Mouse (Mus musculus) limb, embryonic 11.5 days (tissue): ENCODE data around the gene Notch1. TPM values are rescaled to one million over a fixed set of nuclear protein-coding genes. Genes with fewer than 3 reads are reported as not detected.

Experiments used
- ATAC-seq: fragments of 200-750 bp; cut with Nextera tagmentation; 2 replicates; pipeline ENCODE4 v1.8.0; 2017; ENCODE audit warnings: low read depth; ENCODE audit not compliant: insufficient number of reproducible peaks, low FRiP score, low TSS enrichment
- DNase-seq: peaks from one replicate; pipeline ENCODE4 v3.0.0-alpha.2; 2015; ENCODE audit warnings: low spot score
- H3K27ac ChIP-seq: fragments of 300-500 bp; sonication (generic); replicated peaks from 2 replicates; pipeline ENCODE4 v1.5.1; 2014; ENCODE audit warnings: low read depth, mild to moderate bottlenecking, low read length
- H3K27me3 ChIP-seq: fragments of 300-500 bp; sonication (generic); 2 replicates; pipeline ENCODE4 v1.6.1; 2014; ENCODE audit warnings: mild to moderate bottlenecking, low read length, mixed read lengths; ENCODE audit not compliant: control insufficient read depth, insufficient read depth
- H3K36me3 ChIP-seq: fragments of 300-500 bp; sonication (generic); 2 replicates; pipeline ENCODE4 v1.6.1; 2014; ENCODE audit warnings: mild to moderate bottlenecking, low read length, moderate library complexity, mixed read lengths; ENCODE audit not compliant: control insufficient read depth, insufficient read depth
- H3K4me1 ChIP-seq: fragments of 300-500 bp; sonication (generic); 2 replicates; pipeline ENCODE4 v1.6.1; 2014; ENCODE audit warnings: low read length, mixed read lengths; ENCODE audit not compliant: control insufficient read depth, insufficient read depth
- H3K4me2 ChIP-seq: fragments of 300-500 bp; sonication (generic); 2 replicates; pipeline ENCODE4 v1.6.1; 2014; ENCODE audit warnings: low read depth, mild to moderate bottlenecking, moderate library complexity; ENCODE audit not compliant: severe bottlenecking
- H3K4me3 ChIP-seq: fragments of 300-500 bp; sonication (generic); 2 replicates; pipeline ENCODE4 v1.5.1; 2014; ENCODE audit warnings: low read depth, low read length
- H3K9ac ChIP-seq: fragments of 300-500 bp; sonication (generic); 2 replicates; pipeline ENCODE4 v1.6.1; 2014; ENCODE audit warnings: mild to moderate bottlenecking, low read length
- H3K9me3 ChIP-seq: fragments of 300-500 bp; sonication (generic); 2 replicates; pipeline ENCODE4 v1.6.1; 2016; ENCODE audit warnings: low read length; ENCODE audit not compliant: control insufficient read depth
- WGBS: fragments of 180-500 bp; shearing (Covaris S2); extraction: QIAGEN DNeasy Blood & Tissue Kit; methylation state at CpG from one replicate; pipeline ENCODE4 v1.1.7; 2014; 5-methylcytosine and 5-hydroxymethylcytosine counted together
- polyA plus RNA-seq: library from polyadenylated mRNA; unstranded; fragments of >200 nt; fragmentation: Nextera tagmentation; extraction: Ambion mirVana; gene quantifications from 2 replicates; pipeline ENCODE4 v1.2.1, GENCODE M21; 2014

The Notch1 gene
- polyA plus RNA-seq, 1 experiment from 2014 or later: 14.5 TPM

- Histone ChIP-seq H3K27me3 (no peaks in the 10 kb centered on the region), H3K27ac (no peak overlapping the region), H3K4me3 (no peak overlapping the region), H3K9ac (no peak overlapping the region), H3K9me3 (no peaks in the 10 kb centered on the region), H3K4me1 (peaks cover 17% of the 10 kb centered on the region), H3K36me3 (peaks cover 22% of the 10 kb centered on the region; the same call in 1 of the 2 replicates), H3K4me2 (no peak overlapping the region)
- ATAC-seq (no peak), DNase-seq (no peak)
- 90% methylated on average over 7 of the region's 7 CpGs for WGBS
Observed at GRCm38 (mm10) chr2:26477911-26478310, 38.6 kb downstream of the Notch1 start.

DNA sequence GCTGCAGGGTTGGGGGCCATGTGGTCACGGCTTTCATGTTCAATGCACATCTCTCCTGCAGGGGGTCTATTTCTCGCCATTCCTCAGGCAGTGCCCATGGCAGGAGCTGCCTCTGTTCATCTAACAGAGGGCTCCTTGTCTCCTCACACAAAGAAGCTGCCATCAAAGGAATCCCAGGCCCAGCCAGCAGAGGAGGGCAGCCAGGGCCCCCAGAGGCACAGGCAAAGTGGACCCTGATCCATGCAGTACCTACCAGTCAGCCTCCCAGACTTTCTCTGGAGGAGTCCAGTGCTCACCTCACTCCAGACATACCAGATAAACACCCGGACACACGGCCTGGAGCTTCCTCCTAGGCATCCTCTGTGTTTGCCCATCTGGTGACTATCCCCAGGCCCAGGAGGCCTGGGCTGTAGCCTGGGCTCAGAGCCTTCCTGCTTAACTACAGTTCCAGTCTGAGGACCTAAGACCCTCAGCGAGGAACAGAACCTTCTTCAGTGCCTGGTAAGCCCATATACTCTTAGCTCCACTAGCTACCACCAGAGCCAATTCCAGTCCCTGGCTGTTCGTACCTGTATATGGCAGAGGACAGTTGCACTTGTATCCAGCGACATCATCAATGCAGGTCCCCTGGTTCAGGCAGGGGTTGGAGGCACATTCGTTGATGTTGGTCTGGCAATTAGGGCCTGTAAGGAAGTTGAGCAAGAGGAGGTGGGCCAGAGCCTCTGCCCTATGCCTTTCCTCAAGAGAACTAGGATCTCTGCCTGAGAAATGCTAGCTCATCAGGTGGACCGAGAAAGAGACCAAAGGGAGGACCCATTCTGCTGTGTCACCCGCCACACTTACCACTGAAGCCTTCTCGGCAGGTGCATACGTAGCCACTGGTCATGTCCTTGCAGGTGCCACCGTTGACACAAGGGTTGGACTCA lies 40.7 kb downstream of the Notch1 start:
- H3K9me3 ChIP-seq: no peaks in the 10 kb centered on the region
- WGBS: 83% methylated on average over 13 of the region's 13 CpGs
- H3K27me3 ChIP-seq: no peaks in the 10 kb centered on the region
- H3K4me3 ChIP-seq: no peak overlapping the region
- peaks cover 5% of the 10 kb centered on the region; the same call in 1 of the 2 replicates for H3K4me1 ChIP-seq
- H3K4me2 ChIP-seq: no peak overlapping the region
- no peak for DNase-seq
- no peak overlapping the region for H3K27ac ChIP-seq
- 0 out of 2 replicates have a peak overlapping the region, but pooled peaks have one; percentile 5 for H3K9ac ChIP-seq
- no peak for ATAC-seq
- H3K36me3 ChIP-seq: peaks cover 20% of the 10 kb centered on the region; the same call in 1 of the 2 replicates

DNA sequence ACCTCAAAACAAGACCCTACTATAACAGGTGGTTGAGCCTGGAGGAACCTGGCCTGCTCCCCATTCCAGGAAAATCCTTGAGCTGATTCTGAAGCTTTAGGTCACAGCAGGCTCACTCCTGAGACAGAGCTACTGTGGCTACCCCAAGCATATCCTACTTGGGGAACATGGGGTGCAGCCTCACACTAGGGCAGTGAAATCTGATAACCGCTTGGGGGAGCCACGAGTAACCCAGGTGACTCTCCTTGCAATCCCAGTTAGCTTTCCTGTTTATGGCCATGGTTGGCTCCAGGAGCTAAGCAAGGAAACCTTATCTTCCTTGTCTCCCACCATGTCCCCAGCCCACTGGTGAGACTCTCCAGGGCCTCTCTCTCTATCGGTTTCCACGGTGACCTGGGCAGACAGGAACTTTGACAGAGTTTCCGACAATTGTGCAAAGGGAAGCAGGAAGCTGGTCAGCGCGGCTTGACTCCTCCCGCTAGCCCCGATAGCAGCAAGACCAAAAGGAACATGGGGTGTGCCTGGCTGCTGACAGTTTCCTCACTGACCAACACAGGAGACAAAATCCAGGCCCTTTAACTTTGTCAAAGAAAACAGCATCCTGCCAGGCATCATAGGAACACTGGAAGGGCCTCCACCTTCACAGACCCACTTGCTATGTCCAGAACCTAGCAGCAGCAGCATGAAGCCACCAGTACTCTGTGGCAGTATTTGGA lies 41.5 kb downstream of the Notch1 start:
- DNase-seq (no peak), ATAC-seq (no peak)
- H3K36me3 ChIP-seq: peaks cover 18% of the 10 kb centered on the region; the same call in 1 of the 2 replicates
- H3K4me1 ChIP-seq: peaks cover 5% of the 10 kb centered on the region; the same call in 1 of the 2 replicates
- no peak overlapping the region for H3K4me2 ChIP-seq
- no peaks in the 10 kb centered on the region for H3K27me3 ChIP-seq
- 63% methylated on average over 9 of the region's 9 CpGs for WGBS
- H3K9me3 ChIP-seq: no peaks in the 10 kb centered on the region
- H3K9ac ChIP-seq: no peak overlapping the region
- H3K4me3 ChIP-seq: no peak overlapping the region
- H3K27ac ChIP-seq: no peak overlapping the region

GRCm38 (mm10) chr2:26472312-26473090 lies 44.0 kb downstream of the Notch1 start:
- Histone ChIP-seq H3K4me2 (no peak overlapping the region), H3K36me3 (peaks cover 14% of the 10 kb centered on the region; the same call in 1 of the 2 replicates), H3K9ac (no peak overlapping the region), H3K4me1 (peaks cover 5% of the 10 kb centered on the region; the same call in 1 of the 2 replicates), H3K27ac (no peak overlapping the region), H3K4me3 (no peak overlapping the region), H3K9me3 (no peaks in the 10 kb centered on the region), H3K27me3 (no peaks in the 10 kb centered on the region)
- DNase-seq: no peak
- 92% methylated on average over 11 of the region's 11 CpGs for WGBS
- no peak for ATAC-seq

DNA sequence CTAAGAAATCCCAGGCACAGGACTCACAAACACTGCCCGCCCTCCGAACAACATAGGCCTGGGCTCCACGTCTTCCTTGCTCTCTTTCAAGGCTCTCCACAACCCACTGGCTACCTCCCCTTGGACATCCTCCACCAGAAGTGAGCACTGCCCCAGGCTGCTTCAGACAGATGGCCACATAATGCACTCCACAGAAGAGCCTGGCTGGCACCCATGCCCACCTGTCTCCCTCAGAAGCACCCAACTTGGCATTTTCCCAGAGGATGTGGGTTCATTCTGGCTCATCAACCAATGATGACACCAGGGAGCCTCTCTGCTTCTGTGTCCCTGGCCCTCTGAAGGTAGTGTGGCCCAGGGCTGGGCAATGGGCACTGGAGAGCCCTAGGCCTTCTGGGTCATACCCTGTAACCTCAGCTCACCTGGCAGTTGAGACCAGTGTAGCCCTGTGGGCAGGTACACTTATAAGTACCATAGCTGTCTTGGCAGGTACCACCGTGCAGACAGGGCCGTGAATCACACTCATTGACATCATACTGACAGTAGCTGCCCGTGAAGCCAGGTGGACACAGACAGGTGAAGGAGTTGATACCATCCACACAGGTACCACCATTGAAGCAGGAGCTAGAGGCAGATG lies 44.7 kb downstream of the Notch1 start:
- no peak overlapping the region for H3K27ac ChIP-seq
- H3K9ac ChIP-seq: no peak overlapping the region
- no peak overlapping the region for H3K4me3 ChIP-seq
- DNase-seq (no peak), ATAC-seq (no peak)
- H3K9me3 ChIP-seq: no peaks in the 10 kb centered on the region
- H3K36me3 ChIP-seq: peaks cover 17% of the 10 kb centered on the region; the same call in 1 of the 2 replicates
- H3K27me3 ChIP-seq: no peaks in the 10 kb centered on the region
- no peak overlapping the region for H3K4me2 ChIP-seq
- peaks cover 5% of the 10 kb centered on the region; the same call in 1 of the 2 replicates for H3K4me1 ChIP-seq
- WGBS: 87% methylated on average over 6 of the region's 6 CpGs

GRCm38 (mm10) chr2:26470967-26471366 lies 45.5 kb downstream of the Notch1 start:
- Histone ChIP-seq H3K27ac (no peak overlapping the region), H3K9me3 (no peaks in the 10 kb centered on the region), H3K27me3 (no peaks in the 10 kb centered on the region), H3K4me3 (no peak overlapping the region), H3K4me1 (peaks cover 5% of the 10 kb centered on the region; the same call in 1 of the 2 replicates), H3K36me3 (peaks cover 14% of the 10 kb centered on the region; the same call in 1 of the 2 replicates), H3K4me2 (no peak overlapping the region), H3K9ac (no peak overlapping the region)
- no peak for DNase-seq
- WGBS: 96% methylated on average over 17 of the region's 17 CpGs
- ATAC-seq: no peak

GRCm38 (mm10) chr2:26468376-26468775 lies 48.1 kb downstream of the Notch1 start:
- no peaks in the 10 kb centered on the region for H3K27me3 ChIP-seq
- H3K9ac ChIP-seq: no peak overlapping the region
- no peaks in the 10 kb centered on the region for H3K9me3 ChIP-seq
- WGBS: 92% methylated on average over 15 of the region's 15 CpGs
- H3K4me3 ChIP-seq: no peak overlapping the region
- ATAC-seq: no peak
- no peaks in the 10 kb centered on the region for H3K4me1 ChIP-seq
- DNase-seq: no peak
- H3K36me3 ChIP-seq: peaks cover 21% of the 10 kb centered on the region; the same call in 1 of the 2 replicates
- H3K4me2 ChIP-seq: no peak overlapping the region
- no peak overlapping the region for H3K27ac ChIP-seq
